Mouse (Mus musculus) adipocyte (in vitro differentiated cells): ENCODE data around the gene Zfp534.
"Not testable (repeated sequence)": the region's sequence is repeated elsewhere in the genome, so short reads cannot be mapped to it uniquely, and the experiment has no call there.

Experiments
- DNase-seq: peaks from one replicate; pipeline ENCODE4 v3.0.0-alpha.2; 2016; ENCODE audit warnings: low spot score

The Zfp534 gene

DNA sequence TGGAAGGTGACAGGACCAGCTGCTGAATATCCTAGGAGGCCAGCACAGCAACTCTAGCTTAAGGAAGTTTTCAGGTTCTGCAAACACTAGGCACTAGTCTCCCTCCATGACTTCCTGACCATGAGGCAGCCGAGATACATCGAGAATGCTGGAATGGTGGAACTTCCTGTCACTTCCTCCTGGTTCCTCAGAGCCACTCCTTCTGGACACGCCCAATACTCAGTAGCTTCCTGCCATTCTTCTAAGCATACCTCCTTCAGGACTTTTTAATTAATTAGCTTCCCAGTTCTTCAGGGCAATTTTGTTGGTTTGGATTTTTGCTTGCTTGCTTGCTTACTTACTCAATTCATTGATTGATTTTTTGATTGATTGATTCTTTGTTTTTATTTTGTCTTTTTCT, at the start of gene Zfp534:
Zfp534 (minus strand) TSS at position 101 of the 400 bp plus-strand sequence.
- not testable (repeated sequence) for DNase-seq

DNA sequence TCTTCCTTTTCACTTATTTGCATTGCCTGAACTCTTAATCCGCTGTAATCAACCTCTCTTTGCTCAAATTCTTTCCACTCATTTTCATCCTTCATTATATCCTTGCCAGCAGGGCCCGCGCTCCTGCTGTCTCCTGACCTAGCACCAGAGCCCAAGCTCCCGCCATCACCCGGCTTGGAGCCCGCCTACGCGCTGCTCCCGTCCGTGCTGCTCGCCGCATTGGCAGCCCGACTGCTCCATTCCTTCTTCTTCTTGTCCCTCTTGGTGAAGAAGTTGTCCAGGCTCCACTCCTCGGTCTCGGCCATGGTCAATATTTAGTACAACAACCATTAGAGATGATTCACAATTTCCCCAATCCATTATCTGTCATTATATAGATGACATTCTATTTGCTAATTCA, 43.9 kb upstream of the Zfp534 start:
- not testable (repeated sequence) for DNase-seq

DNA sequence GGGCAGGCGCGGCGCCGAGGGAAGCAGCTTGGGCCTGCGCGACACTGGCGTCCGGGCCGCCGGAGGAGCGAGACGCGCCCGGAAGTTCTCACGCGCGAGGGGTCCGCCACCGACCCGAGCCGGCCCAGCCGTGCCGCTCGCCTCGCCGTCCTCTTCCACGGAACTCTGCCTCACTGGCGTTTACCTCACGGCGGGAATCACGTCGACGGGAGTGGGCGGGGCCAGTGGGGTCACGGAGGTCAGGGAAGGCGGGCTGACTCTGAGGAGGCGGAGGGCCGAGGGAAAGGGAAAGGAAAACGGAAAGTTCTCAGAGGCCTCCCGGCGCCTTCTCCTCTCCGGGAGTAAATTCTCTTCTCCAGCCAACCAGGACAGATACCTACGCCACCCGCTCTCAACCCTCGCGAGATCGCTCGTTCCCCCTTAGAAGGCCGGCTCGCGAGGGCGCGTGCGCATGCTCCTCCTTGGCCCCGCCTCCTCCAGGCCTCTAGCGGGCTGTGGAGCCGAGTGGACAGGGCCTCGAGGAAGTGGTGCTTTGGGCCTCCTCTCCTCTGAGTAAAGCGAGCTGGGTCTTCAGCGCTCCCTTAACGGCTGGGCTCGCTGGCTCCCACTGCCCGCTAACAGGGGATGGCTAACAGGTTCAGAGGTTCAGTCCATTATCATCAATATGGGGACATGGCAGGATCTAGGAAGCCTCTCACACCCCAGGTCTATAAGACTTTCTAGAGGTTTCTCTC, 36.5 kb upstream of the Zfp534 start:
- DNase-seq = not testable (repeated sequence)

DNA sequence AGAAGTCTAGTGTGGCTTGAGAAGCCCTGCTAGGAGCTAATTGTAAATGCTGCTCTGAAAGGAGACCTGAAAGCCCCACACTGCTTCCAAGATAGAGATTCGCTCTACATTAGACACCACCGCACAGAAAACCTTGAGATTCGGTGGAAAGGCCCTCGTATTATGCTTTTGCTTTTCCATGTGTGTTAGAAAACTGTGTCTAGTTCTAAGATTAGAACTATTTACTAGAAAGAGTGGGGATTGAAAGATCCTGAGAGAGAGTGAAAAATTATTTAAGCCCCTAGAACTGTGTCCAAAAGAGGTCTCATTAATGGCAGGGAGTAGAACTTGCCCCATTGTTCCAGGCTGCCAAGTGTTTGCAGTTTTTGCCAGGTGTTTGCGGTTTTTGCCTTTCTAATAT, 47.1 kb downstream of the Zfp534 start:
- not testable (repeated sequence) for DNase-seq

DNA sequence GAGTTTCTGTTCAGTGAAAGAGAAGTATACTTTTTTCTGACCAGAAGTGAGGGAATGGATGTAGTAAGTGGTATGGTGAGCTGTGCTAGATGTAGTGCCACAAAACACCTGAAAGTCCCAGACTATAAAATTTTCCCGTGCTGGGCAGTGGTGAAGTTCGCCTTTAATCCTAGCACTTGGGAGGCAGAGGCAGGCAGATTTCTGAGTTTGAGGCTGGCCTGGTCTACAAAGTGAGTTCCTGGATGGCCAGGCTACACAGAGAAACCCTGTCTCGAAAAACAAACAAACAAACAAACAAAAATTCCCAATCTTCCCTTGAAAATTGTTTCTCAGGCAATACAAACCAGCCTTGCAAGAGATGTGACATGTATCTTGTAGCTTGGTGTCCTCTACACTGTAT, 54.9 kb downstream of the Zfp534 start:
- DNase-seq = not testable (repeated sequence)

DNA sequence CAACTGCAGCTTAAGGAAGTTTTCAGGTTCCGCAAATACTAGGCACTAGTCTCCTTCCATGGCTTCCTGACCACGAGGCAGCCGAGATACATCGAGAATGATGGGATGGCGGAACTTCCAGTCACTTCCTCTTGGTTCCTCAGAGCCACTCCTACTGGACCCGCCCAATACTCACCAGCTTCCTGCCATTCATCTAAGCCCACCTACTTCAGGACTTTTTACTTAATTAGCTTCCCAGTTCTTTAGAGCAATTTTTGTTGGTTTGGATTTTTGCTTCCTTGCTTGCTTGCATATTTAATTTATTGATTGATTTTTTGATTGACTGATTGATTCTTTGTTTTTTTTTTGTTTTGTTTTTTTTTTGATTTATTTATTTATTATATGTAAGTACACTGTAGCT, 59.9 kb downstream of the Zfp534 start, which contains the start of gene Zfp979:
Zfp979 (minus strand) TSS at position 101 of the 400 bp plus-strand sequence.
- DNase-seq = not testable (repeated sequence)

DNA sequence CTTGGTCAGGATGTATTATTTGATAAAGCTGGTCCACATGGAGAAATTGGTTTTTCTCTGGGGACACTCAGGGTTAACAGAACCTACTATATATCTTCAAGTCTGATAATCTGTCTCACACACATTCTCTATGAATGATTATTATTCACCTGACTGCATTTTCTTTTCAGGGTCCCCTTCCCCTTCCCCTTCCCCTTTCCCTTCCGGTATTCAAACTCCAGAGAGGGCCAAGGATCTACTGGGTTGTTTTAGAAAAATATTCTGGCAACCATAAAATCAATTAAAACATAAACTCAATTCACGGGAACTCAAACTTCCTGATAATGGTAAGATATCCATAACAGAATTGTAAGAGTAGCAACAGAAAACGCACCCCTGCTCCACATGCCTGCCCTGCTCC, 60.4 kb downstream of the Zfp534 start:
- DNase-seq = not testable (repeated sequence)

DNA sequence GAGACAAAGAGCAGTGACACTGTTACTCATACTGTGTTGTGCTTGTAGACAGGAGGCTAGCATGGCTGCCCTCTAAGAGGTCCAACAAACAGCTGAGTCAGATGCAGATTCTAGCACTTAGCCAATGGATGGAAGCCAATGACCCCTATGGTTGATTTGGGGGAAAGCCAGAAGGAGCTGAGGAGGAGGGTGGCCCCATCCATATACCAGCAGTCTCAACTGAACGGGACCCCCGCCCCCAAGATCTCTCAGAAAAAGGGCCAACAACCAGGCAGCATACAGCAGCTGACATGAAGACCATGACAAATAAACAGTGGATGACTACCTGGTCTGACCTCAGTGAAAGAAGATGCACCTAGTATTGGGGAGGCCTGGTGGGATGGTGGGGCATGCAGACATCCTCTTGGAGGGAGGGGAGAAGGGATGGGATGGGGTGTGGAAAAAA, 68.5 kb downstream of the Zfp534 start:
- DNase-seq = not testable (repeated sequence)
